Mouse (Mus musculus): ENCODE measurements around the gene Sema6d. TPM values are rescaled to one million over a fixed set of nuclear protein-coding genes. Genes with fewer than 3 reads are reported as not detected.

Gene Sema6d
- 0.13 TPM in 1 of 2 replicates, not detected in the other for total RNA-seq (2017)

- ATAC-seq (replicated peaks in 1 of 2; ENCODE audit: insufficient read depth in 1 of 2, low FRiP score in 2 of 2, low TSS enrichment in 1 of 2, low read depth in 1 of 2, poor library complexity in 2 of 2, severe bottlenecking in 2 of 2) = no peak
Measured at GRCm38 (mm10) chr2:124089813-124090230, at the start of gene Sema6d. TSS of gene Sema6d (plus strand) at chr2:124089969.

- ATAC-seq (replicated peaks in 1 of 2; ENCODE audit: insufficient read depth in 1 of 2, low FRiP score in 2 of 2, low TSS enrichment in 1 of 2, low read depth in 1 of 2, poor library complexity in 2 of 2, severe bottlenecking in 2 of 2) = no peak
Measured at GRCm38 (mm10) chr2:124059910-124060309, 29.9 kb upstream of the Sema6d start.

GRCm38 (mm10) chr2:124068380-124068779 is 21.4 kb upstream of the Sema6d start:
- ATAC-seq (replicated peaks in 1 of 2; ENCODE audit: insufficient read depth in 1 of 2, low FRiP score in 2 of 2, low TSS enrichment in 1 of 2, low read depth in 1 of 2, poor library complexity in 2 of 2, severe bottlenecking in 2 of 2) = no peak

- ATAC-seq (replicated peaks in 1 of 2; ENCODE audit: insufficient read depth in 1 of 2, low FRiP score in 2 of 2, low TSS enrichment in 1 of 2, low read depth in 1 of 2, poor library complexity in 2 of 2, severe bottlenecking in 2 of 2) = no peak
Measured at GRCm38 (mm10) chr2:124070664-124071063, 19.1 kb upstream of the Sema6d start.

GRCm38 (mm10) chr2:124071380-124071779 is 18.4 kb upstream of the Sema6d start:
- ATAC-seq (replicated peaks in 1 of 2; ENCODE audit: insufficient read depth in 1 of 2, low FRiP score in 2 of 2, low TSS enrichment in 1 of 2, low read depth in 1 of 2, poor library complexity in 2 of 2, severe bottlenecking in 2 of 2) = no peak

- no peak for ATAC-seq (replicated peaks in 1 of 2; ENCODE audit: insufficient read depth in 1 of 2, low FRiP score in 2 of 2, low TSS enrichment in 1 of 2, low read depth in 1 of 2, poor library complexity in 2 of 2, severe bottlenecking in 2 of 2)
Measured at GRCm38 (mm10) chr2:124090231-124091141, 717 bp downstream of the Sema6d start.

- ATAC-seq (replicated peaks in 1 of 2; ENCODE audit: insufficient read depth in 1 of 2, low FRiP score in 2 of 2, low TSS enrichment in 1 of 2, low read depth in 1 of 2, poor library complexity in 2 of 2, severe bottlenecking in 2 of 2) = no peak
Measured at GRCm38 (mm10) chr2:124099697-124100096, 9.9 kb downstream of the Sema6d start.

- peak in 1 of 2 experiments; percentile 69; a peak in 1 of 4 replicates for ATAC-seq (replicated peaks in 1 of 2; ENCODE audit: insufficient read depth in 1 of 2, low FRiP score in 2 of 2, low TSS enrichment in 1 of 2, low read depth in 1 of 2, poor library complexity in 2 of 2, severe bottlenecking in 2 of 2)
Measured at GRCm38 (mm10) chr2:124100486-124101200, 10.9 kb downstream of the Sema6d start.

GRCm38 (mm10) chr2:124101201-124101517 is 11.4 kb downstream of the Sema6d start:
- ATAC-seq (replicated peaks in 1 of 2; ENCODE audit: insufficient read depth in 1 of 2, low FRiP score in 2 of 2, low TSS enrichment in 1 of 2, low read depth in 1 of 2, poor library complexity in 2 of 2, severe bottlenecking in 2 of 2) = no peak

- ATAC-seq (replicated peaks in 1 of 2; ENCODE audit: insufficient read depth in 1 of 2, low FRiP score in 2 of 2, low TSS enrichment in 1 of 2, low read depth in 1 of 2, poor library complexity in 2 of 2, severe bottlenecking in 2 of 2) = no peak
Measured at GRCm38 (mm10) chr2:124101580-124101979, 11.8 kb downstream of the Sema6d start.

- ATAC-seq (replicated peaks in 1 of 2; ENCODE audit: insufficient read depth in 1 of 2, low FRiP score in 2 of 2, low TSS enrichment in 1 of 2, low read depth in 1 of 2, poor library complexity in 2 of 2, severe bottlenecking in 2 of 2) = no peak
Measured at GRCm38 (mm10) chr2:124103277-124103676, 13.5 kb downstream of the Sema6d start.

- ATAC-seq (replicated peaks in 1 of 2; ENCODE audit: insufficient read depth in 1 of 2, low FRiP score in 2 of 2, low TSS enrichment in 1 of 2, low read depth in 1 of 2, poor library complexity in 2 of 2, severe bottlenecking in 2 of 2) = no peak
Measured at GRCm38 (mm10) chr2:124118469-124119243, 28.9 kb downstream of the Sema6d start.

GRCm38 (mm10) chr2:124120355-124120754 is 30.6 kb downstream of the Sema6d start:
- ATAC-seq (replicated peaks in 1 of 2; ENCODE audit: insufficient read depth in 1 of 2, low FRiP score in 2 of 2, low TSS enrichment in 1 of 2, low read depth in 1 of 2, poor library complexity in 2 of 2, severe bottlenecking in 2 of 2) = no peak

GRCm38 (mm10) chr2:124121539-124121938 is 31.8 kb downstream of the Sema6d start:
- no peak for ATAC-seq (replicated peaks in 1 of 2; ENCODE audit: insufficient read depth in 1 of 2, low FRiP score in 2 of 2, low TSS enrichment in 1 of 2, low read depth in 1 of 2, poor library complexity in 2 of 2, severe bottlenecking in 2 of 2)

GRCm38 (mm10) chr2:124125504-124125903 is 35.7 kb downstream of the Sema6d start:
- no peak for ATAC-seq (replicated peaks in 1 of 2; ENCODE audit: insufficient read depth in 1 of 2, low FRiP score in 2 of 2, low TSS enrichment in 1 of 2, low read depth in 1 of 2, poor library complexity in 2 of 2, severe bottlenecking in 2 of 2)

- no peak for ATAC-seq (replicated peaks in 1 of 2; ENCODE audit: insufficient read depth in 1 of 2, low FRiP score in 2 of 2, low TSS enrichment in 1 of 2, low read depth in 1 of 2, poor library complexity in 2 of 2, severe bottlenecking in 2 of 2)
Measured at GRCm38 (mm10) chr2:124126853-124127252, 37.1 kb downstream of the Sema6d start.

- no peak for ATAC-seq (replicated peaks in 1 of 2; ENCODE audit: insufficient read depth in 1 of 2, low FRiP score in 2 of 2, low TSS enrichment in 1 of 2, low read depth in 1 of 2, poor library complexity in 2 of 2, severe bottlenecking in 2 of 2)
Measured at GRCm38 (mm10) chr2:124130876-124131275, 41.1 kb downstream of the Sema6d start.
